Mouse (Mus musculus) B cell, adult (primary cell): ENCODE data around the gene Nckipsd. TPM values are rescaled to one million over a fixed set of nuclear protein-coding genes. Genes with fewer than 3 reads are reported as not detected.

Experiments
- total RNA-seq: library from RNA; stranded (reverse); gene quantifications from 4 replicates; pipeline ENCODE4 v1.2.4, GENCODE M21; 2023; ENCODE audit not compliant: inconsistent age

Gene Nckipsd
- 15.7 to 21.5 TPM (median 17.9 TPM) in 4 replicates for total RNA-seq

DNA sequence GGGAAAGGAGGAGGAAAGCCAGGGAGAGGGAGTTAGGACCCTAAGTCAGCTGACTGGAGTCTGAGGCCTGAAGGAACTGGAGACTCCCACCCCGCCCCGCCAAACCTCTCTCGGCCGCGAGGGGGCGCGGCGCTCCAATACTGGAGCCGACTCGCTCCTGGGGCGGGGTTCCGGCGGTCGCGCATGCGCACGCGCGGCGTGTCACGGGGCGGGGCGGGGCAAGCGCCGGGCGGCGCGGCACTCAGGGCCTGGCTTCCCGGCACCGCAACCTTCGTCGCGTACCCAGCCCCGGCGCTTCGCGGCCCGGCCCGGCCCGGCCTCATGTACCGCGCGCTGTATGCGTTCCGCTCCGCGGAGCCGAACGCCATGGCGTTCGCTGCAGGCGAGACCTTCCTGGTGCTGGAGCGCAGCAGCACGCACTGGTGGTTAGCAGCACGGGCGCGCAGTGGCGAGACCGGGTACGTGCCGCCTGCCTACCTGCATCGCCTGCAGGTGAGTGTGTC is at the start of gene Nckipsd:
Nckipsd (plus strand) TSS at position 206 of the 503 bp plus-strand sequence.

DNA sequence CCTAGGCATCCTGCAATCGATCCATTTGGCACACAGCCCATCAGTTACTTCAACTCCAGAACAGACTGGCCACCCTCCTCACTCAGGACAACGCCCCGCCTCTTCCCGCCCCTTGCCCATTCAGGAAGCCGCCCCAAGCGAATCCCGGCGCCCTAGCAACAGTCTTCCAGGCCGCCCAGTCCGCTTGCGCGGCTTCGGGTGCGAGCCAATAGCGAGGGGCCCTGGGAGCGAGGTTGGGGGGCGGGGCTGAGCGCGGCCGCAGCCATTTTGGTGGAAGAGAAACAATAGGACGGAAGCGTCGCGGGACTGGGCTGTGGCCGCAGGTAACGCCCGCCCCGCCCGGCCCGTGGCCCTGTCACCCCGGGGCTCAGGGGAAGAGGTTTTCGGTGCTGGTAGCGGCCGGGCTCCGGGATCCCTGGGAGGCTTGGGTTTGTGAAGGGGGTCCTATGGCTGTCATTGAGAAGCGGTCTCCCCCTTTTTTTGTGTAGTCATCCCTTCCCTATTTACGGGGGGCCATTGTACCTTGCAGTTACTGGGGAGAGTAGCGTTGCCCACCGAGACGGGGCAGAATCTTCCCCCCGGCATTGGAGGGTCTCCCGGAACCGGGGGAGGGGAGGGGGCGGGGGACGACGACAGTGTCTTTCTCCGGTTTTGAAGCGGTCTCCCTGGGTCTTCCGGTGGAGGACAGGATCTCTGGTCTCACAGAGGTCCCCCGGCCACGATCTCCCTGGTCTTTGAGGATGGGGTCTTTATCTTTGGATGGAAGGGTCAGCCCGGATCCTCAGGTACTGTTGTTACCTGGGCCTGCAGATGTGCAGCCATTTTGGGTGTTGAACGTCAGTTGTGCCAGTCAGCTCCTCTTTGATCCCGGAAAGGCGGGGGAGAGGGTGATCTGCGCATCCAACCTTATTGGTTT is 24.4 kb upstream of the Nckipsd start, which contains the start of gene Ip6k2:
Ip6k2 (plus strand) TSS at position 249 of the 916 bp plus-strand sequence.

DNA sequence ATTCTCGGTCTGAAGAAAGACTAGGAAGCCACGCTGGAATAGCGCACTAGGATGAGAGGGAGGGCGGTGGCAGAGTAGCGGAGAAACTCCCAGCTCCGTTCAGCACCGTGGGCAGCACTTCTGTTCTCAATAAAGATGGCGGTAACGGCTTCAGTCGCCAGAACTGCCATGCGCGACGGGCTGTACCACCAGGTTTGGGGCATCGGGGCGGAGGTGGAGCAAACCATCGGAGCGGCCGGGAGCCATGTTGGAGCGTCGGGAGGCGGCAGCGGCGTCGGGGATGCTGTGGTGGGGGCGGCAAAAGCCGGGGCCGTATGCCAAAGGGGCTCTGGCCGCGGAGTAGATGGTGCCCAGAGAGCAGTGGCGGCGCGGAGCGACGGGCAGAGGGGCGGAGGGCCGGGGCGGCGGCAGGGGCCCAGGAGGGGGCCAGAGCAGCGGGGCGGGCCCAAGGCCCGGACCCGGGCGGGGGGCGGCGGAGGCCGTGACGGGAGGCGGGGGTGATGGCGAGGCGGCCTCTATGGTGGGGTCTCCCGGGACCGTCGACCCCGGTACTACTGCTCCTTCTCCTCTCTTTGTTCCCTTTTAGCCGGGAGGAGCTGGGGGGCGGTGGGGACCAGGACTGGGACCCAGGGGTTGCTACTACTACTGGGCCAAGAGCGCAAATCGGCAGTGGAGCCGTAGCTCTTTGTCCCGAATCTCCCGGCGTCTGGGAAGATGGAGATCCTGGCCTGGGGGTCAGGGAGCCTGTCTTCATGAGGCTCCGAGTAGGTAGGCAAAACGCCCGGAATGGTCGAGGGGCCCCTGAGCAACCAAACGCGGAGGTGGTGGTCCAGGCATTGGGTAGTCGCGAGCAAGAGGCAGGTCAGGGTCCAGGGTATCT is 17.9 kb downstream of the Nckipsd start, which contains the start of gene Celsr3:
Celsr3 (plus strand) TSS at position 501 of the 880 bp plus-strand sequence.

DNA sequence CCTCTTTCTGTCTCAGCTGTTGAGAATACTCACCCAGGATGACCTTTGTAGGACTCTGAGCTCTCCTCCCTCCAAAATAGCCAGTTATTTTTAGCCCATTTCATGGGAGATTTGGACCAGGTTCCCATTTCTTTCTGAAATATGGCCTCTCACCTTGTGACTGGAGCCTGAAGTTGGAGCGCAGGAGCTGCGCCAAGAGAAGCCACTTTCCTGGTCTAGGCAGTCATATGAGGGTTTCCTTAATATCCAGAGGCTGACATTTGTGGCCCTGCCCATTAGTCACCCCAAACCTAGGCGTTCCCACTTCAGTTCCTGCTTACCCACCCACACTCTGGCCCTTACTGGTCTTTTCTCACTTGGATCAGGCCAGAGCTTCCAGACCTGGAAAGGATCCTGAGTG is 44.8 kb downstream of the Nckipsd start, which contains the start of gene Slc26a6:
Slc26a6 (plus strand) TSS at position 308 of the 400 bp plus-strand sequence.

Other genes starting within 250 kb of the Nckipsd start
- gene Impdh2, start 248.1 kb upstream of the Nckipsd start, total RNA-seq, result 190 to 206 TPM (median 192 TPM) in 4 replicates
- gene Ndufaf3, start 240.9 kb upstream of the Nckipsd start, total RNA-seq, result 26.7 to 34.9 TPM (median 34.0 TPM) in 4 replicates
- 93.0 to 123 TPM (median 103 TPM) in 4 replicates for gene Dalrd3, start 238.5 kb upstream of the Nckipsd start, total RNA-seq
- gene Wdr6, start 229.6 kb upstream of the Nckipsd start, total RNA-seq, result 40.0 to 43.3 TPM (median 41.3 TPM) in 4 replicates
- gene P4htm, start 210.7 kb upstream of the Nckipsd start, total RNA-seq, result 4.6 to 7.5 TPM (median 5.5 TPM) in 4 replicates
- gene Arih2, start 159.0 kb upstream of the Nckipsd start, total RNA-seq, result 146 to 163 TPM (median 155 TPM) in 4 replicates
- 14.4 to 21.3 TPM (median 19.8 TPM) in 4 replicates for gene Slc25a20, start 146.3 kb upstream of the Nckipsd start, total RNA-seq
- gene Prkar2a, start 119.1 kb upstream of the Nckipsd start, total RNA-seq, result 8.5 to 10.4 TPM (median 9.6 TPM) in 4 replicates
- gene Ip6k2, start 24.6 kb upstream of the Nckipsd start, total RNA-seq, result 61.0 to 68.4 TPM (median 65.1 TPM) in 4 replicates
- 0.06 to 0.09 TPM in 2 of 4 replicates, not detected in the others for gene Celsr3, start 18.0 kb downstream of the Nckipsd start, total RNA-seq
- 9.4 to 15.0 TPM (median 10.4 TPM) in 4 replicates for gene Slc26a6, start 44.9 kb downstream of the Nckipsd start, total RNA-seq
- not detected in 4 replicates for gene Tmem89, start 106.3 kb downstream of the Nckipsd start, total RNA-seq
- 160 to 191 TPM (median 173 TPM) in 4 replicates for gene Uqcrc1, start 128.3 kb downstream of the Nckipsd start, total RNA-seq
- gene Col7a1, start 145.2 kb downstream of the Nckipsd start, total RNA-seq, result 2.9 to 7.1 TPM (median 4.6 TPM) in 4 replicates
- gene Ucn2, start 177.6 kb downstream of the Nckipsd start, total RNA-seq, result 0.45 to 0.74 TPM (median 0.64 TPM) in 3 of 4 replicates, not detected in the other
- 26.1 to 36.7 TPM (median 28.4 TPM) in 4 replicates for gene Pfkfb4, start 183.4 kb downstream of the Nckipsd start, total RNA-seq
- gene Shisa5, start 230.2 kb downstream of the Nckipsd start, total RNA-seq, result 1,721 to 2,235 TPM (median 1,997 TPM) in 4 replicates